Mouse (Mus musculus): ENCODE results near the gene Asb2.

- TF ChIP-seq CTCF (IDR thresholded peaks at IDR 0.05; ENCODE audit: low read depth, low read length) (no peak), POLR2A (IDR thresholded peaks at IDR 0.05; ENCODE audit: extremely low read depth, insufficient read depth, low read length) (no peak)
Measured at GRCm38 (mm10) chr12:103283411-103283810, 72.4 kb downstream of the Asb2 start.

Measured in liver, adult 2 months (tissue).